Mouse (Mus musculus): Measurements from ENCODE around the gene Atp5mpl.

GRCm38 (mm10) chr12:111923117-111923516, 43.7 kb downstream of the Atp5mpl start:
- no peak for TF ChIP-seq EP300 (IDR thresholded peaks at IDR 0.05; ENCODE audit: low read depth)
- no peak for TF ChIP-seq CTCF (IDR thresholded peaks at IDR 0.05; ENCODE audit: low read depth)
